Mouse (Mus musculus) myocyte (in vitro differentiated cells): ENCODE data around the gene Enho.

Experiments
- E2F4 ChIP-seq: IDR thresholded peaks from one replicate; pipeline ENCODE4 v1.6.1; 2011; ENCODE audit warnings: mild to moderate bottlenecking, control low read depth, moderate library complexity; ENCODE audit not compliant: insufficient read depth
- MAX ChIP-seq: IDR thresholded peaks from one replicate; pipeline ENCODE4 v1.6.1; 2011; ENCODE audit warnings: low read depth, mild to moderate bottlenecking, control low read depth
- POLR2A ChIP-seq: IDR thresholded peaks from one replicate; pipeline ENCODE4 v1.6.1; 2011; ENCODE audit warnings: low read depth, mild to moderate bottlenecking, control low read depth, moderate library complexity; ENCODE audit not compliant: insufficient read length
- SRF ChIP-seq: IDR thresholded peaks from one replicate; pipeline ENCODE4 v1.6.1; 2011; ENCODE audit warnings: low read depth; ENCODE audit not compliant: control insufficient read depth, insufficient read length
- TCF12 ChIP-seq: IDR thresholded peaks from one replicate; pipeline ENCODE4 v1.6.1; 2011; ENCODE audit warnings: mild to moderate bottlenecking, control low read depth; ENCODE audit not compliant: poor library complexity, insufficient read depth, severe bottlenecking
- USF1 ChIP-seq: IDR thresholded peaks from one replicate; pipeline ENCODE4 v1.6.1; 2011; ENCODE audit warnings: low read depth, mild to moderate bottlenecking, control low read depth, moderate library complexity

GRCm38 (mm10) chr4:41638828-41639213, 1.3 kb downstream of the Enho start:
- TF ChIP-seq MAX (no peak), POLR2A (no peak), E2F4 (no peak), USF1 (no peak), SRF (no peak), TCF12 (no peak)
